ENCODE assay signal across 8 mouse cellular contexts in the genomic region with DNA sequence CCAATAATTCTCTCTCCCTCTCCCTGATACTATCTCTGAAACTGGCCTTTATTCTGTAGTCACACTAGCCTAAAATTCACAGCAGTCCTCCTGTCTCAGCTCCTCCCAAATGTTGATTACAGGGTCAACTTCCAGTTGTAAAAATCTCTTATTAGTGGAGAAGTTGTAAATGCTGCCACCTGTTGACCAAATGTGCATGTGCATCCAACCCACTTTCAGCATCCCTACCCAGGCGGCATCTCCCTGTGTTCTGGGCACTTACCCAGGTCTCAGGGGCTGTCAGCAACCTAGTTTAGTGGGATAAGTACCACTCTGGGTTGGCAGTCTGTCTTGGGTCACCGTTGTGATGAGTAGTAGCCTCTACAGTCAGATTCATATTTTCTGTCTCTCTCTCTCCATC. TPM values are rescaled to one million over a fixed set of nuclear protein-coding genes. Genes with fewer than 3 reads are reported as not detected.
DNase-seq lines count a peak whose midpoint lies in the region; ATAC-seq and TF ChIP-seq lines count a peak whose summit lies in the region.

No protein-coding gene starts in this region.

- H3K4me2 ChIP-seq in forebrain, embryonic 11.5 days (ENCODE audit: low read depth, low read length, severe bottlenecking): no peak overlapping the region
- H3K4me2 ChIP-seq in forebrain, postnatal 0 days (ENCODE audit: low read depth): no peak overlapping the region
- H3K4me2 ChIP-seq in kidney, embryonic 16.5 days (replicated peaks; ENCODE audit: low read depth, low read length): no peak overlapping the region

- no peaks in the 10 kb centered on the region for H3K9me3 ChIP-seq in forebrain, embryonic 10.5 days
- no peaks in the 10 kb centered on the region for H3K9me3 ChIP-seq in forebrain, embryonic 11.5 days (ENCODE audit: control insufficient read depth, low read length)
- H3K9me3 ChIP-seq in E14TG2a.4 (ENCODE audit: low read length): no peaks in the 10 kb centered on the region
- H3K9me3 ChIP-seq in forebrain, postnatal 0 days (ENCODE audit: low read length): no peaks in the 10 kb centered on the region
- no peaks in the 10 kb centered on the region for H3K9me3 ChIP-seq in kidney, embryonic 16.5 days (ENCODE audit: low read length)

- H3K79me2 ChIP-seq in liver, adult 2 months (ENCODE audit: control insufficient read depth, insufficient read depth, low read length): peaks cover 7% of the 10 kb centered on the region; the same call in 1 of the 2 replicates

- no peak overlapping the region for H3K4me3 ChIP-seq in forebrain, embryonic 10.5 days
- no peak overlapping the region for H3K4me3 ChIP-seq in forebrain, embryonic 11.5 days (ENCODE audit: low read depth, low read length)
- H3K4me3 ChIP-seq in E14TG2a.4 (replicated peaks; ENCODE audit: low read length): no peak overlapping the region
- no peak overlapping the region for H3K4me3 ChIP-seq in forebrain, postnatal 0 days (ENCODE audit: low read depth, low read length)
- H3K4me3 ChIP-seq in kidney, embryonic 16.5 days (ENCODE audit: low read length): no peak overlapping the region
- H3K4me3 ChIP-seq in liver, adult 2 months (ENCODE audit: insufficient read depth, low read depth, low read length): no peak overlapping the region

- no peak for ATAC-seq in forebrain, embryonic 11.5 days (replicated peaks; ENCODE audit: low FRiP score)
- peak; percentile 45; the same call in 1 of the 2 replicates for ATAC-seq in forebrain, postnatal 0 days
- ATAC-seq in kidney, embryonic 16.5 days (ENCODE audit: low FRiP score, low TSS enrichment): peak; percentile 46; the same call in 1 of the 2 replicates

- no peak overlapping the region for H3K9ac ChIP-seq in forebrain, embryonic 11.5 days (ENCODE audit: low read length)
- H3K9ac ChIP-seq in forebrain, postnatal 0 days: no peak overlapping the region
- H3K9ac ChIP-seq in kidney, embryonic 16.5 days (replicated peaks; ENCODE audit: low read length): no peak overlapping the region
- no peak overlapping the region for H3K9ac ChIP-seq in liver, adult 2 months (ENCODE audit: low read depth, low read length)

- H3K27me3 ChIP-seq in forebrain, embryonic 10.5 days (ENCODE audit: poor library complexity, severe bottlenecking): no peaks in the 10 kb centered on the region
- no peaks in the 10 kb centered on the region for H3K27me3 ChIP-seq in forebrain, embryonic 11.5 days (ENCODE audit: control insufficient read depth, insufficient read depth, low read length)
- no peaks in the 10 kb centered on the region for H3K27me3 ChIP-seq in E14TG2a.4 (ENCODE audit: insufficient read depth, low read length)
- H3K27me3 ChIP-seq in forebrain, postnatal 0 days (ENCODE audit: insufficient read depth, low read length): no peaks in the 10 kb centered on the region
- H3K27me3 ChIP-seq in kidney, embryonic 16.5 days (ENCODE audit: insufficient read depth, low read length): no peaks in the 10 kb centered on the region
- no peaks in the 10 kb centered on the region for H3K27me3 ChIP-seq in liver, adult 2 months (ENCODE audit: control insufficient read depth, insufficient read depth, low read length)

- H3K27ac ChIP-seq in forebrain, embryonic 10.5 days: no peak overlapping the region
- no peak overlapping the region for H3K27ac ChIP-seq in forebrain, embryonic 11.5 days (ENCODE audit: low read depth, low read length)
- no peak overlapping the region for H3K27ac ChIP-seq in forebrain, postnatal 0 days (ENCODE audit: low read depth, low read length)
- no peak overlapping the region for H3K27ac ChIP-seq in kidney, embryonic 16.5 days (ENCODE audit: low read length)
- no peak overlapping the region for H3K27ac ChIP-seq in liver, adult 2 months (replicated peaks; ENCODE audit: insufficient read depth, low read depth, low read length)

- WGBS in forebrain, embryonic 10.5 days: 63% methylated on average over 2 of the region's 2 CpGs
- WGBS in forebrain, embryonic 11.5 days: 55% methylated on average over 2 of the region's 2 CpGs
- 32% methylated on average over 2 of the region's 2 CpGs for WGBS in forebrain, postnatal 0 days
- 52% methylated on average over 2 of the region's 2 CpGs for WGBS in kidney, embryonic 16.5 days
- 35% methylated on average over 2 of the region's 2 CpGs for WGBS in liver, adult 2 months

- peak; percentile 63 for TF ChIP-seq CTCF in E14TG2a.4 (conservative IDR thresholded peaks at IDR 0.05; ENCODE audit: low read length)
- peak; percentile 70 for TF ChIP-seq CTCF in forebrain, postnatal 0 days (IDR thresholded peaks at IDR 0.05; ENCODE audit: low read depth)
- peak; percentile 70 for TF ChIP-seq CTCF in liver, adult 2 months (IDR thresholded peaks at IDR 0.05; ENCODE audit: low read depth, low read length)

- H3K36me3 ChIP-seq in forebrain, embryonic 10.5 days (replicated peaks): peaks cover 31% of the 10 kb centered on the region
- no peaks in the 10 kb centered on the region for H3K36me3 ChIP-seq in forebrain, embryonic 11.5 days (ENCODE audit: control insufficient read depth, insufficient read depth, low read length)
- peaks cover 81% of the 10 kb centered on the region for H3K36me3 ChIP-seq in E14TG2a.4 (ENCODE audit: insufficient read depth, low read length)
- H3K36me3 ChIP-seq in forebrain, postnatal 0 days (ENCODE audit: insufficient read depth): 0 out of 2 replicates have a peak, but pooled peaks cover 3% of the 10 kb centered on the region
- H3K36me3 ChIP-seq in kidney, embryonic 16.5 days (ENCODE audit: insufficient read depth, low read length): no peaks in the 10 kb centered on the region
- peaks cover 13% of the 10 kb centered on the region for H3K36me3 ChIP-seq in liver, adult 2 months (ENCODE audit: control insufficient read depth, insufficient read depth, low read length)

- no peaks in the 10 kb centered on the region for H3K4me1 ChIP-seq in forebrain, embryonic 10.5 days
- H3K4me1 ChIP-seq in forebrain, embryonic 11.5 days (replicated peaks; ENCODE audit: control insufficient read depth, insufficient read depth, low read length): no peaks in the 10 kb centered on the region
- peaks cover 43% of the 10 kb centered on the region for H3K4me1 ChIP-seq in E14TG2a.4 (replicated peaks; ENCODE audit: low read depth, low read length)
- H3K4me1 ChIP-seq in forebrain, postnatal 0 days (ENCODE audit: insufficient read depth): no peaks in the 10 kb centered on the region
- H3K4me1 ChIP-seq in kidney, embryonic 16.5 days (ENCODE audit: insufficient read depth, low read length): no peaks in the 10 kb centered on the region
- H3K4me1 ChIP-seq in liver, adult 2 months (ENCODE audit: control insufficient read depth, insufficient read depth, low read length): no peaks in the 10 kb centered on the region

- TF ChIP-seq POLR2A in liver, adult 2 months (IDR thresholded peaks at IDR 0.05; ENCODE audit: extremely low read depth, insufficient read depth, low read length): no peak

- peak; percentile 18 for DNase-seq in forebrain, embryonic 10.5 days (ENCODE audit: extremely low spot score, low spot score)
- no peak for DNase-seq in forebrain, embryonic 11.5 days (ENCODE audit: low spot score)
- DNase-seq in cerebellum, adult 11 months: peak; percentile 77
- DNase-seq in forebrain, postnatal 0 days: peak; percentile 75
- DNase-seq in liver, adult 2 months (ENCODE audit: extremely low read depth, low read depth, low spot score): peak; percentile 61
- peak; percentile 73 to 75 for DNase-seq in right cerebral cortex, adult 2 months (ENCODE audit: low spot score in 2 of 2)

RNA-seq across cellular contexts. Expression of a gene that starts 38.1 kb away (rescaled TPM):
- 1.4 and 1.7 TPM in 2 replicates for polyA plus RNA-seq in forebrain, embryonic 10.5 days (2016; fragmentation: Nextera tagmentation; extraction: Ambion mirVana)
- polyA plus RNA-seq in forebrain, embryonic 11.5 days (2014; fragmentation: Nextera tagmentation; extraction: Ambion mirVana): 3.0 and 4.0 TPM in 2 replicates
- total RNA-seq in forebrain, postnatal 0 days (2014; rRNA removed): 122 and 153 TPM in 2 replicates
- polyA plus RNA-seq in forebrain, postnatal 0 days (2015; fragmentation: Nextera tagmentation; extraction: Ambion mirVana): 28.9 and 46.0 TPM in 2 replicates
- 1.8 and 2.2 TPM in 2 replicates for polyA plus RNA-seq in kidney, embryonic 16.5 days (2015; fragmentation: Nextera tagmentation; extraction: Ambion mirVana)
- 0.09 and 0.13 TPM in 2 replicates for total RNA-seq in liver, adult 2 months (2014; rRNA removed)
- polyA plus RNA-seq in liver, adult 2 months (2012; rRNA removed): 0.01 and 0.06 TPM in 2 replicates

RNA-seq across cellular contexts. Expression of a gene that starts 39.3 kb away (rescaled TPM):
- polyA plus RNA-seq in forebrain, embryonic 10.5 days (2016; fragmentation: Nextera tagmentation; extraction: Ambion mirVana): 43.9 and 49.1 TPM in 2 replicates
- 11.9 and 12.8 TPM in 2 replicates for polyA plus RNA-seq in forebrain, embryonic 11.5 days (2014; fragmentation: Nextera tagmentation; extraction: Ambion mirVana)
- 8.4 and 10.2 TPM in 2 replicates for total RNA-seq in forebrain, postnatal 0 days (2014; rRNA removed)
- polyA plus RNA-seq in forebrain, postnatal 0 days (2015; fragmentation: Nextera tagmentation; extraction: Ambion mirVana): 4.3 and 6.0 TPM in 2 replicates
- 21.0 and 23.8 TPM in 2 replicates for polyA plus RNA-seq in kidney, embryonic 16.5 days (2015; fragmentation: Nextera tagmentation; extraction: Ambion mirVana)
- total RNA-seq in liver, adult 2 months (2014; rRNA removed): 55.7 and 58.7 TPM in 2 replicates
- polyA plus RNA-seq in liver, adult 2 months (2012; rRNA removed): 14.7 and 16.0 TPM in 2 replicates
